Mouse (Mus musculus): Measurements from ENCODE around the gene Phldb1. TPM values are rescaled to one million over a fixed set of nuclear protein-coding genes. Genes with fewer than 3 reads are reported as not detected.
A peak's percentile ranks its signal among the peaks of the same experiment; 100 is the strongest.

Gene Phldb1
- polyA plus RNA-seq, 1 experiment from 2014 or later = 24.4 TPM

GRCm38 (mm10) chr9:44740663-44741192 lies 5.7 kb upstream of the Phldb1 start:
- Histone ChIP-seq H3K27me3 (ENCODE audit: insufficient read depth, low read length) (no peaks in the 10 kb centered on the region), H3K4me1 (replicated peaks; ENCODE audit: insufficient read depth, low read length) (peaks cover 13% of the 10 kb centered on the region; the same call in 1 of the 2 replicates), H3K9me3 (replicated peaks; ENCODE audit: low read length) (no peaks in the 10 kb centered on the region), H3K27ac (no peak overlapping the region), H3K36me3 (ENCODE audit: insufficient read depth, low read length) (peaks cover 18% of the 10 kb centered on the region), H3K4me2 (ENCODE audit: low read length) (no peak overlapping the region), H3K4me3 (replicated peaks; ENCODE audit: low read depth, low read length) (no peak overlapping the region), H3K9ac (ENCODE audit: low read depth, low read length) (no peak overlapping the region)
- DNase-seq (ENCODE audit: low spot score) (no peak), ATAC-seq (replicated peaks; ENCODE audit: low FRiP score, low read depth) (no peak)
- WGBS = 81% methylated on average over 1 of the region's 1 CpGs
- TF ChIP-seq CTCF (IDR thresholded peaks at IDR 0.05; ENCODE audit: low read depth) = peak; percentile 37; the same call in 1 of the 2 replicates

GRCm38 (mm10) chr9:44737240-44737949 lies 2.4 kb upstream of the Phldb1 start:
- ATAC-seq (replicated peaks; ENCODE audit: low FRiP score, low read depth) (no peak), DNase-seq (ENCODE audit: low spot score) (peak; percentile 82)
- no peak for TF ChIP-seq CTCF (IDR thresholded peaks at IDR 0.05; ENCODE audit: low read depth)
- Histone ChIP-seq H3K9ac (ENCODE audit: low read depth, low read length) (no peak overlapping the region), H3K27ac (peak overlapping the region; percentile 90), H3K4me2 (ENCODE audit: low read length) (0 out of 2 replicates have a peak overlapping the region, but pooled peaks have one; percentile 25), H3K4me3 (replicated peaks; ENCODE audit: low read depth, low read length) (no peak overlapping the region), H3K4me1 (replicated peaks; ENCODE audit: insufficient read depth, low read length) (peaks cover 32% of the 10 kb centered on the region), H3K9me3 (replicated peaks; ENCODE audit: low read length) (no peaks in the 10 kb centered on the region), H3K27me3 (ENCODE audit: insufficient read depth, low read length) (no peaks in the 10 kb centered on the region), H3K36me3 (ENCODE audit: insufficient read depth, low read length) (no peaks in the 10 kb centered on the region)
- 13% methylated on average over 8 of the region's 8 CpGs for WGBS

GRCm38 (mm10) chr9:44736301-44736700 lies 1.3 kb upstream of the Phldb1 start:
- no peak for TF ChIP-seq CTCF (IDR thresholded peaks at IDR 0.05; ENCODE audit: low read depth)
- no peak for ATAC-seq (replicated peaks; ENCODE audit: low FRiP score, low read depth)
- Histone ChIP-seq H3K4me1 (replicated peaks; ENCODE audit: insufficient read depth, low read length) (peaks cover 32% of the 10 kb centered on the region), H3K27me3 (ENCODE audit: insufficient read depth, low read length) (no peaks in the 10 kb centered on the region), H3K4me3 (replicated peaks; ENCODE audit: low read depth, low read length) (no peak overlapping the region), H3K9ac (ENCODE audit: low read depth, low read length) (no peak overlapping the region), H3K4me2 (ENCODE audit: low read length) (no peak overlapping the region), H3K9me3 (replicated peaks; ENCODE audit: low read length) (no peaks in the 10 kb centered on the region), H3K36me3 (ENCODE audit: insufficient read depth, low read length) (no peaks in the 10 kb centered on the region), H3K27ac (peak overlapping the region; percentile 90)
- DNase-seq (ENCODE audit: low spot score) = peak; percentile 47
- 58% methylated on average over 2 of the region's 2 CpGs for WGBS

GRCm38 (mm10) chr9:44735886-44736285 lies 888 bp upstream of the Phldb1 start:
- WGBS = 65% methylated on average over 6 of the region's 6 CpGs
- Histone ChIP-seq H3K9ac (ENCODE audit: low read depth, low read length) (no peak overlapping the region), H3K4me1 (replicated peaks; ENCODE audit: insufficient read depth, low read length) (peaks cover 32% of the 10 kb centered on the region), H3K36me3 (ENCODE audit: insufficient read depth, low read length) (no peaks in the 10 kb centered on the region), H3K4me2 (ENCODE audit: low read length) (no peak overlapping the region), H3K4me3 (replicated peaks; ENCODE audit: low read depth, low read length) (no peak overlapping the region), H3K27me3 (ENCODE audit: insufficient read depth, low read length) (no peaks in the 10 kb centered on the region), H3K9me3 (replicated peaks; ENCODE audit: low read length) (no peaks in the 10 kb centered on the region), H3K27ac (peak overlapping the region; percentile 90)
- no peak for DNase-seq (ENCODE audit: low spot score)
- TF ChIP-seq CTCF (IDR thresholded peaks at IDR 0.05; ENCODE audit: low read depth) = no peak
- ATAC-seq (replicated peaks; ENCODE audit: low FRiP score, low read depth) = no peak

- Histone ChIP-seq H3K4me3 (replicated peaks; ENCODE audit: low read depth, low read length) (peak overlapping the region; percentile 61), H3K27ac (peak overlapping the region; percentile 90), H3K9me3 (replicated peaks; ENCODE audit: low read length) (no peaks in the 10 kb centered on the region), H3K9ac (ENCODE audit: low read depth, low read length) (peak overlapping the region; percentile 69), H3K27me3 (ENCODE audit: insufficient read depth, low read length) (no peaks in the 10 kb centered on the region), H3K4me1 (replicated peaks; ENCODE audit: insufficient read depth, low read length) (peaks cover 32% of the 10 kb centered on the region), H3K36me3 (ENCODE audit: insufficient read depth, low read length) (no peaks in the 10 kb centered on the region), H3K4me2 (ENCODE audit: low read length) (peak overlapping the region; percentile 99)
- DNase-seq (ENCODE audit: low spot score) (peak; percentile 53), ATAC-seq (replicated peaks; ENCODE audit: low FRiP score, low read depth) (peak; percentile 38; the same call in 1 of the 2 replicates)
- no peak for TF ChIP-seq CTCF (IDR thresholded peaks at IDR 0.05; ENCODE audit: low read depth)
- WGBS = 2% methylated on average over 78 of the region's 79 CpGs
These were observed 1.1 kb downstream of the Phldb1 start for GRCm38 (mm10) chr9:44733671-44734523.

- peak overlapping the region; percentile 99 for H3K4me2 ChIP-seq (ENCODE audit: low read length)
- DNase-seq (ENCODE audit: low spot score) (no peak), ATAC-seq (replicated peaks; ENCODE audit: low FRiP score, low read depth) (no peak)
- WGBS = 65% methylated on average over 12 of the region's 12 CpGs
- peak overlapping the region; percentile 61 for H3K4me3 ChIP-seq (replicated peaks; ENCODE audit: low read depth, low read length)
- 0 out of 2 replicates have a peak overlapping the region, but pooled peaks have one; percentile 69 for H3K9ac ChIP-seq (ENCODE audit: low read depth, low read length)
- H3K36me3 ChIP-seq (ENCODE audit: insufficient read depth, low read length) = no peaks in the 10 kb centered on the region
- peak overlapping the region; percentile 90 for H3K27ac ChIP-seq
- H3K4me1 ChIP-seq (replicated peaks; ENCODE audit: insufficient read depth, low read length) = peaks cover 33% of the 10 kb centered on the region
- no peak for TF ChIP-seq CTCF (IDR thresholded peaks at IDR 0.05; ENCODE audit: low read depth)
- H3K27me3 ChIP-seq (ENCODE audit: insufficient read depth, low read length) = no peaks in the 10 kb centered on the region
- no peaks in the 10 kb centered on the region for H3K9me3 ChIP-seq (replicated peaks; ENCODE audit: low read length)
These were observed 2.0 kb downstream of the Phldb1 start for GRCm38 (mm10) chr9:44732921-44733530.
